Mouse (Mus musculus) bone marrow, adult 2 months (tissue): ENCODE measurements at regions not wholly inside any gene's neighbourhood (a gene's known extent, or its start where the extent isn't known, plus 50 kb on each side); places are given as distances from the start of the nearest gene placed in this dataset.

Source experiments
- H3K27ac ChIP-seq: fragments of 200-500 bp; 2 replicates; pipeline ENCODE4 v1.5.1; 2012; ENCODE audit warnings: low read depth, mild to moderate bottlenecking, control low read depth, inconsistent platforms, low read length; ENCODE audit not compliant: control insufficient read depth, poor library complexity, insufficient read depth
- H3K4me1 ChIP-seq: fragments of 200-500 bp; 2 replicates; pipeline ENCODE4 v1.6.1; 2011; ENCODE audit warnings: low read length; ENCODE audit not compliant: control insufficient read depth, insufficient read depth
- H3K4me3 ChIP-seq: fragments of 200-500 bp; replicated peaks from 2 replicates; pipeline ENCODE3; 2011; ENCODE audit warnings: mild to moderate bottlenecking, low read depth, low read length, control low read depth; ENCODE audit not compliant: control insufficient read depth
- CTCF ChIP-seq: fragments of 200-500 bp; IDR thresholded peaks from 2 replicates; pipeline ENCODE4 v1.5.1; 2011; ENCODE audit warnings: low read length, control low read depth; ENCODE audit not compliant: control insufficient read depth, insufficient read depth
- POLR2A ChIP-seq: fragments of 200-500 bp; IDR thresholded peaks from 2 replicates; pipeline ENCODE4 v1.6.1; 2011; ENCODE audit warnings: low read depth, mild to moderate bottlenecking, control low read depth, low read length, borderline replicate concordance; ENCODE audit not compliant: control insufficient read depth
- WGBS: fragments of 180-500 bp; shearing (Covaris S2); methylation state at CpG from one replicate; pipeline ENCODE4 v1.1.7; 2018; 5-methylcytosine and 5-hydroxymethylcytosine counted together

GRCm38 (mm10) chr14:48854188-48854924 lies 180.7 kb upstream of the Otx2 start:
- H3K4me1 ChIP-seq, result no peaks in the 10 kb centered on the region
- WGBS, result 60% methylated on average over 9 of the region's 9 CpGs
- no peak overlapping the region for H3K4me3 ChIP-seq
- TF ChIP-seq POLR2A (no peak), CTCF (no peak)
- H3K27ac ChIP-seq, result no peak overlapping the region

GRCm38 (mm10) chr14:48853479-48854187 lies 180.0 kb upstream of the Otx2 start:
- TF ChIP-seq CTCF, result no peak
- TF ChIP-seq POLR2A, result no peak
- Histone ChIP-seq H3K27ac (no peak overlapping the region), H3K4me3 (no peak overlapping the region), H3K4me1 (no peaks in the 10 kb centered on the region)
- WGBS, result 73% methylated on average over 7 of the region's 7 CpGs

- under 1% methylated on average over 15 of the region's 15 CpGs for WGBS
- TF ChIP-seq CTCF (no peak), POLR2A (no peak)
- Histone ChIP-seq H3K4me1 (no peaks in the 10 kb centered on the region), H3K27ac (no peak overlapping the region), H3K4me3 (no peak overlapping the region)
These were observed 179.2 kb upstream of the Otx2 start for GRCm38 (mm10) chr14:48852787-48853186.

- H3K4me3 ChIP-seq, result no peak overlapping the region
- TF ChIP-seq CTCF (no peak), POLR2A (no peak)
- H3K27ac ChIP-seq, result no peak overlapping the region
- 69% methylated on average over 4 of the region's 4 CpGs for WGBS
- no peaks in the 10 kb centered on the region for H3K4me1 ChIP-seq
These were observed 178.4 kb upstream of the Otx2 start for GRCm38 (mm10) chr14:48852061-48852460.

- Histone ChIP-seq H3K27ac (no peak overlapping the region), H3K4me1 (no peaks in the 10 kb centered on the region), H3K4me3 (no peak overlapping the region)
- no peak for TF ChIP-seq CTCF
- no peak for TF ChIP-seq POLR2A
- WGBS, result 81% methylated on average over 4 of the region's 4 CpGs
These were observed 169.2 kb upstream of the Otx2 start for GRCm38 (mm10) chr14:48842861-48843260.

- no peaks in the 10 kb centered on the region for H3K4me1 ChIP-seq
- no peak overlapping the region for H3K4me3 ChIP-seq
- TF ChIP-seq CTCF (no peak), POLR2A (no peak)
- no peak overlapping the region for H3K27ac ChIP-seq
- WGBS, result 55% methylated on average over 5 of the region's 5 CpGs
These were observed 167.7 kb upstream of the Otx2 start for GRCm38 (mm10) chr14:48841278-48841677.

GRCm38 (mm10) chr14:48837181-48837580 lies 163.6 kb upstream of the Otx2 start:
- Histone ChIP-seq H3K4me1 (no peaks in the 10 kb centered on the region), H3K27ac (no peak overlapping the region), H3K4me3 (no peak overlapping the region)
- TF ChIP-seq POLR2A (no peak), CTCF (no peak)
- 78% methylated on average over 6 of the region's 6 CpGs for WGBS

GRCm38 (mm10) chr14:48836071-48836470 lies 162.5 kb upstream of the Otx2 start:
- no peak overlapping the region for H3K27ac ChIP-seq
- H3K4me3 ChIP-seq, result no peak overlapping the region
- WGBS, result 63% methylated on average over 2 of the region's 2 CpGs
- H3K4me1 ChIP-seq, result no peaks in the 10 kb centered on the region
- TF ChIP-seq CTCF (no peak), POLR2A (no peak)

- 90% methylated on average over 2 of the region's 2 CpGs for WGBS
- TF ChIP-seq CTCF, result no peak
- TF ChIP-seq POLR2A, result no peak
- H3K4me3 ChIP-seq, result no peak overlapping the region
These were observed 160.8 kb upstream of the Otx2 start for GRCm38 (mm10) chr14:48834416-48834815.

More at GRCm38 (mm10) chr14:48834416-48834815, 160.8 kb upstream of the Otx2 start:
- Histone ChIP-seq H3K4me1 (no peaks in the 10 kb centered on the region), H3K27ac (no peak overlapping the region)
